Mouse (Mus musculus): Measurements from ENCODE around the gene Fam169b. TPM values are rescaled to one million over a fixed set of nuclear protein-coding genes. Genes with fewer than 3 reads are reported as not detected.
"Not testable (repeated sequence)": the region's sequence is repeated elsewhere in the genome, so short reads cannot be mapped to it uniquely, and the experiment has no call there.

Gene Fam169b
- total RNA-seq, 2 experiments from 2014 or later, result 0.26 TPM; not detected in 1

- peak; percentile 42 to 54 for DNase-seq
These were observed 9.6 kb upstream of the Fam169b start, which contains the start of gene Pgpep1l for GRCm38 (mm10) chr7:68264028-68264453. Gene Pgpep1l, minus strand, starts transcription at chr7:68264233.

- peak; percentile 7 to 20 for DNase-seq
These were observed 9.1 kb upstream of the Fam169b start for GRCm38 (mm10) chr7:68264531-68264930.

GRCm38 (mm10) chr7:68265391-68265790, 8.2 kb upstream of the Fam169b start:
- DNase-seq, result no peak

GRCm38 (mm10) chr7:68266691-68267090, 6.9 kb upstream of the Fam169b start:
- no peak for DNase-seq

GRCm38 (mm10) chr7:68270551-68270950, 3.1 kb upstream of the Fam169b start:
- no peak for DNase-seq

GRCm38 (mm10) chr7:68271816-68272215, 1.8 kb upstream of the Fam169b start:
- DNase-seq, result no peak

- DNase-seq, result no peak
These were observed 1.0 kb upstream of the Fam169b start for GRCm38 (mm10) chr7:68272607-68273006.

- no peak for DNase-seq
These were observed 579 bp downstream of the Fam169b start for GRCm38 (mm10) chr7:68274218-68274617.

GRCm38 (mm10) chr7:68274951-68275350, 1.3 kb downstream of the Fam169b start:
- DNase-seq, result no peak

GRCm38 (mm10) chr7:68275445-68275837, 1.8 kb downstream of the Fam169b start:
- DNase-seq, result not testable (repeated sequence)

GRCm38 (mm10) chr7:68275838-68276731, 2.4 kb downstream of the Fam169b start:
- peak; percentile 14 to 21 for DNase-seq

GRCm38 (mm10) chr7:68277054-68277896, 3.6 kb downstream of the Fam169b start:
- no peak for DNase-seq

GRCm38 (mm10) chr7:68277897-68278270, 4.2 kb downstream of the Fam169b start:
- no peak for DNase-seq

GRCm38 (mm10) chr7:68278385-68278784, 4.7 kb downstream of the Fam169b start:
- no peak for DNase-seq

- no peak for DNase-seq
These were observed 5.3 kb downstream of the Fam169b start for GRCm38 (mm10) chr7:68278908-68279307.

GRCm38 (mm10) chr7:68279481-68279880, 5.8 kb downstream of the Fam169b start:
- DNase-seq, result no peak

- no peak for DNase-seq
These were observed 6.8 kb downstream of the Fam169b start for GRCm38 (mm10) chr7:68280352-68280869.

- no peak for DNase-seq
These were observed 7.7 kb downstream of the Fam169b start for GRCm38 (mm10) chr7:68281341-68281740.

GRCm38 (mm10) chr7:68282304-68283132, 8.9 kb downstream of the Fam169b start:
- no peak for DNase-seq

- DNase-seq, result not testable (repeated sequence)
These were observed 9.5 kb downstream of the Fam169b start for GRCm38 (mm10) chr7:68283133-68283520.

- no peak for DNase-seq
These were observed 10.1 kb downstream of the Fam169b start for GRCm38 (mm10) chr7:68283776-68284175.

- DNase-seq, result no peak
These were observed 12.2 kb downstream of the Fam169b start for GRCm38 (mm10) chr7:68285851-68286298.

All from adrenal gland, postnatal 36 days (tissue).